Mouse (Mus musculus): ENCODE data around the gene Hist1h2br.
A peak's percentile ranks its signal among the peaks of the same experiment; 100 is the strongest.
"Not testable (repeated sequence)": the region's sequence is repeated elsewhere in the genome, so short reads cannot be mapped to it uniquely, and the experiment has no call there.

The Hist1h2br gene

DNA sequence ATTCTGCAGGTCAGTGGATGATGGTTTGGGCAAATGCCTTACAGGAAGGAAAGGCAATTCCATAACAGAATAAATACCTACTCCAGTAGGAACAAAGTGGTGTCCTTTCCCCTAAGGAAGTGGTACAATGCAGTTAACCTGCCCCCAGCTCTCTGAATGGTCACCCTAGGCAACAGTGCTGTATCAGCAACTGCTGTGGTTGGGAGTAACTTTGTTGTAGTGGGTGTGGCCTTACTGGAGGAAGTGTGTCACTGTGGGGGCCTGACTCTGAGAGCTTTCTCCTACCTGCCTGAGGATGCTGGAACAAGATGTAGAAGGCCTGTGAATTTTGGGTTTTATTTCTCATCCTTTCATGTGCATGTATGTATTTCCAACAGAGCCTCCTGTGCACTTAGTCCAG, 12.8 kb downstream of the Hist1h2br start:
- not testable (repeated sequence) for DNase-seq (ENCODE audit: low read depth, low spot score)

DNA sequence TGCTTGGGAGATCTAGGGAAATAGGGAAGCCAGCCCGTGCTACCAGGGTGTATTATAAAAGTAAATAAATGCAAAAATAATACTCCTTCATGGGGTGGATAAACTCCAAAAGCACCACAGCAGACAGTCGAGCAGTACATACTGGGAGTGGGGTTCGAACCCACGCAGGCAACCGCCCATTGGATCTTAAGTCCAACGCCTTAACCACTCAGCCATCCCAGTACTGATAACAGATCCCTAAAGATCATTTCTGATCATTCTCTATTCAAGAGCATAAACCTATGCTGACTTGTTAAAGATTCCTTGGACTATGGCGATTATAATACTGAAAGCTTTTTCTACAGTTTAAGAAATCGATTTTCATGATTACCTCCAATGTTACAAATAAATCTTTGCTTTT, 14.3 kb downstream of the Hist1h2br start:
- no peak for DNase-seq (ENCODE audit: low read depth, low spot score)

DNA sequence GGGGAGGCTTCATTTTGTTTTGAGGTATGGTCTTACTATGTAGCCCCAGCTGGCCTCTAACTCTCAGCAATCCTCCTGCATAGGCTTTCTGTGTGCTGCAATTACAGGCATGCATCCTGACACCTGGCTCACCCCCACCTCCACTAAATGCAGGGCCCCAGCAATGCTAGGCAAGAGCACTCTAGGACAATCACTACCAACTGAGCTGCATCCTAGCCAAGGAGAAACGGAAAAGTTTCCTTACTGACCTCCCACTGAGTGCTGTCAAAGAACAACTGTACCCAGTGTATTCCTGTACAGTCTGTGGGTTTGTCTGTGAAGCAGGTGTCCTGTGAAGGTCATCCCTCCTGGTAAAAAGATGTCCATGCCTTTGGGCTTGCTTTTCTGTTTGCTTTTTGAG, 17.2 kb downstream of the Hist1h2br start:
- not testable (repeated sequence) for DNase-seq (ENCODE audit: low read depth, low spot score)

DNA sequence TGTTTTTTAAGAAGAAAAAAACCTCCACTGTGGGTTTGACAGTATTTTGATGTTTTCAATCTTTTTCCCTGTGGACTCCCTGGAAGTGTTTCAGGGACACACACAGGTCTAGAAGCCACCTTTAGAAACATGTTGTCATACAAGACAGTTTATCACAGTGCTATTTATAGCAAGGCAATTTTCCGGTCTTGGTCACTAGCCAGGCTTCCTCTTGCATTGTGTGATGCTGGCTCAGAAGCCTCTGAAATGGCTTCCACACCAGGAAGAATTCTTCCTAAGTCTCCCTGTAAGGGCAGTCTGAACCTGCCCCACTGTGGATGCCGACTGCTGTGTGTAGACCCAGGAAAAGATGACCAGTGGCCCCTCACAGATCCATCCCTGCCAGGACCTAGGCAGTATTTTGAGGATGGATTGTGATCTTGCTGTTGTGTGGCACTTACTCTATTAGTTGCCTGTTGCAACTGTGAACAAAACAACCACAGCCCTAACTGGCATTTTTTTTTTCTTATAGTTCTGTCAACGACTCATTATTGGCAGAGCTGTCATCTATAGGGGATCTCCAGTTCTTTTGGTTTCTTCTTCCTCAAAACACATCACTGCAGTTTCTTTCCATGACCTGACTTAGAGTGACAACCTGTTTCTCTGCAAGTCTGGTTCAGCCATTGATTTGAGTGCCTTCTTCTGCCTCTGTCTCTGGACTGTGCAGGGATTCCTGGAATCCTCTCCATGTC, 18.8 kb downstream of the Hist1h2br start:
- no peak for DNase-seq (ENCODE audit: low read depth, low spot score)

DNA sequence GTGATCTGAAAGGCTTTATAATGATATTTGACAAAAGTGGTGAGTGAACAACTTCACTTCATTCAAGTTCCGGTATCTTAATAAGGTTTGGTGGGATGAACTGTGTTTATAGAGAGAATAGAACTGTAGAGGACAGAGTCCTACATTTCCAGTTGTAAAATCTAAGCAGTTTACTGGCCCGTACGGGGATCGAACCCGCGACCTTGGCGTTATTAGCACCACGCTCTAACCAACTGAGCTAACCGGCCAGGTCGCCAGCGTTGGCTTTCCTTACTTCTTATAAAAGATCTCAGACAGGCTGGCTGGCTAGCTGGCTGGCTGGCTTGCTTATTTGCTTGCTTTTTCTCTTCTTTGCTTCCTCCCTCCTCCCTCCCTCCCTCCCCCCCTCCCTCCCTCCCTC, 21.6 kb downstream of the Hist1h2br start:
- DNase-seq (ENCODE audit: low read depth, low spot score) = peak; percentile 2

DNA sequence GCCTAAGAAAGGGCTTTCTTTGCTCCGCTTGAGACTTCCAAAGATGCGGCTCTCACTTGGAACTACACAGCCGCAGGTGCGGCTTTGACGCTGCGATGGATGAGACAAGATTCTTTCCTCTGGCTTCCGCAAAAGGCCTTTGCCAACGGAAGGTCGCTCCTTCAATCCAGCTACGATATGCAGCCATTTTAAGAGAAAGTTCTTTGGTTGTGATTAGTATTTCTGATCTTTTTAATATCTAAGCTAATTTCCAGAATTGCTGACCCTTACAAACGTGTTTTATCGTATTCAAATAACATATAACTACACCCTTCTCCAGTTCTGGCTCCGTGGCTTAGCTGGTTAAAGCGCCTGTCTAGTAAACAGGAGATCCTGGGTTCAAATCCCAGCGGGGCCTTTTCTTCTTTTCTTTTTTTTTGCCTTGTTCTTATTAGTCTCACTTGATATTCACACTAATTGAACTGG, 22.2 kb downstream of the Hist1h2br start:
- DNase-seq (ENCODE audit: low read depth, low spot score) = peak; percentile 3

DNA sequence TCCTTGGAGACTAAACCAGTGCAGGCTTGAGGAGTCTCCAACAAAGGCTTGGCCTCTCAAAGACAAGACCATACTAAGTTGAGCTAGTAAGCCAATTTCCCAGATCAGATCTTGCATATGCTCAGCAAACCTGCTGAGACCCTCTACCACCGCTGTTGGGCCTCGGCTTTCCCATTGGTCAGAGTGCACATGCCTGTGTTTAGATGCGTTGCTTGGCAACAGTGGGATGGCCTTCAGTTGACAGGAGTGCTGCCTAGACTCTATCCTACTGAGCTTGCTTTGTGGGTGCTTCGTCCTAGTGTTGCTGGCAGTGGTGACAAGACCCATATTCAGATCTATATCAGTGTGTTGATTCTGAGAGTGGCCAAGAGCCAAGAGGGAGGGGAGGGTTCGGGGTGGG, 28.1 kb downstream of the Hist1h2br start:
- no peak for DNase-seq (ENCODE audit: low read depth, low spot score)

DNA sequence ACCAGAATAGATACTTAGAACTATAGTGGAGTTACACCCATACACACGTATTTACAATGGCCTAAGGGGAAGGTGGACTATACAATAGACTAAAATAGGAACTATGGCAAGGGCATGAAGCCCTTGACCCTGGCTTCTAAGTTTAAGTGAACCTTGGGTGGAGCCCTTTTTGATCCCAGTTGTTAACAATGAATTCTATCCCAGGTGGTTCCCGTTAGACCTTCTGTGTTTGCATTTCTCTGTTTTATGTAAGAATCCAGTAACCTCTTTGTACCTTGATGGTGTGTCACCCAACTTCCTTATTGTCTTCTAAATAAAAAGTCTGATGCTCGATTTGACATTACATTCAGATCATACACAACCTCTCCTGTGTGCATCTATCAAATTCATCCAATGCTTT, 32.0 kb downstream of the Hist1h2br start:
- DNase-seq (ENCODE audit: low read depth, low spot score) = not testable (repeated sequence)

DNA sequence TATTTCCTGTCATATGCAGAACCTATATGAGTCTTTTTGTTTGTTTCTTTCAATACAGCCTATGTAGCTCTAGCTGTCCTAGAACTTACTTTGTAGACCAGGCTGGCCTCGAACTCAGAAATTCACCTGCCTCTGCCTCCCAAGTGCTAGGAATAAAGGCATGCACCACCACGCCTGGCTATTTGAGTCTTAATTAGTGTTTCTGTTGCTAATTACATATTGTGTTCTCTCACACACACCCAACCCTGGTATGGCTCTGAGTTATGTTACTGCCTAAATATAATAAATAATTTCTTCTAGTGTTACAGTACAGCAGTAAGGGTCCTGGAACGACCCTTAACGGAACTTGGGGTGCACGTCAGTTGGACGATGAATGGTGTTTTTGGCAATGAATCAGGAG, 47.2 kb downstream of the Hist1h2br start:
- DNase-seq (ENCODE audit: low read depth, low spot score) = no peak

DNA sequence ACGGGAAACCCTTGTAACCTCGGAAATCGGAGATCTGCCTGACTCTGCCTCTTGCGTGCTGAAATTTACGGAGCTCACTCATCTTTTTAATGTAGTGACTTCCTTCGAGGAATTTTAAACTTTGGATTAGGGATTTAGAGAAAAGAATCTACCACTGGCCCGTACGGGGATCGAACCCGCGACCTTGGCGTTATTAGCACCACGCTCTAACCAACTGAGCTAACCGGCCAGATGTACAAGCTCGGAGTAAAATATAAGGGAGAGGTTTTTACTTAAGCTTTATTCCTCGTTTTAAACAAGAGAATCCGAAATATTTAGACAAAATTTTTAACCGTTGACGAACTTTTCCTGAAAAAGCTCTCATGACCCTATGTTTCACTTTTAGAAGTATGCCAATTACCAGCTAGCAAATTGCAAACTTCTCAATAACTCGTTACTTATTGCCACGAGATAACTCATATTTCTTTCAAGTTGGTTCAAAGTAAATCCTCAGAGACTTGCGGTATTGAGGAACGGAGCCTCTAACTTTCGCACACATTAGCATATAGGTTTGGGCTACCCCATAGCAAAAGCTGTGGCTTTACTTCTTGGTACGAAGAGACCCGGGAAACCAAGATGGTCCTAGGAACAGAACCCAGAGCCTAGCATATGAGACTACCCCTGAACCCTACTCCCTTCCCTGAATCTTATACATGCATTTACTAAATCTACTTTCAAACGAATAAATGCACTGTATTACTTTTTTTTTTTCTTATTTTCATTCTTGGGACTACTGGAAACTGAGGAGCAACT, 48.5 kb downstream of the Hist1h2br start:
- no peak for DNase-seq (ENCODE audit: low read depth, low spot score)

DNA sequence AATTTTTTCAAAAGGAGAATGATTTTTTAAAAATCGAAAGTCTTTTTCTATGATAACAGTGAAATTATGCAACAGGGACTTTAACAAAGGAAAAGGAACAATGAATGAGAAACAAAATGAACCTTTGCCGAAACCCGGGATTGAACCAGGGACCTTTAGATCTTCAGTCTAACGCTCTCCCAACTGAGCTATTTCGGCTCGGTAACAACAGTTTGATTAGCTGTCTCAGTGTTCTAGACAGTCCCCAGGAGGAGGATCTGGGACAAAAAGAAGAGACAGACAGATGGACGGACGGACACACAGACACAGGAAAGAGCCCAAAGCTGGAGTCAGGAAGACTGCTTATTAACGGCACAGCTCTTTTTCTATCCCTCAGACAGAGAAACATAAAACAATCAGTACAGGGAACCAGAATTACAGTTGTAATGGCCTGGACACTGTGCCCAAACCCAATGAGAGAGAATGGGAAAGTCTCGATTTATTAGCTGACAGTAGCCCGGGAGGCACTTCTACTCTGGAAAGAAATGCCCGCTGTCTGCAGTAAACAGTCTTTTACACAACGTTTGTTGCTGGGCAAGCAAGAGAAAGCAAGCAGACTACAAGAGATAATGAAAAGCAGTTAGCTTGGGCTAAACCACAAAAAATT, 49.3 kb downstream of the Hist1h2br start:
- DNase-seq (ENCODE audit: low read depth, low spot score) = no peak

DNA sequence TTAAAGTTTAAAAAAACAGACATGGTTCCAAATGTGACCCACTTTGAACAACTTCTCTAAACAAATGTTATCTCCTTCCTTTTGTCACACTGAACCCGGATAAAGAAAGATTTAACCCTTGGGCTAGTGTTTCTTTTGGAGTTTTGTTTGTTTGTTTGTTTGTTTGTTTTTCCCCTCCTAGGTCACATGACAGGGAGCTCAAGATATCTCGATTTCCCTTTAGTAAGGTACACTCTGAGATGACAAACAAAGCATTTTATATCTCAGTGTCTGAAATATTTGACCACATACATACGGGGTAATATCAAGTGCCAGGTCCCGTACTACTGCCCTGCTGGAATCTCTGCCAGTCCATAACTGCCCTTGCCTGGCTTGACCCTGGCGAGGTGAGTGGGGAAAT, 49.9 kb downstream of the Hist1h2br start:
- no peak for DNase-seq (ENCODE audit: low read depth, low spot score)

DNA sequence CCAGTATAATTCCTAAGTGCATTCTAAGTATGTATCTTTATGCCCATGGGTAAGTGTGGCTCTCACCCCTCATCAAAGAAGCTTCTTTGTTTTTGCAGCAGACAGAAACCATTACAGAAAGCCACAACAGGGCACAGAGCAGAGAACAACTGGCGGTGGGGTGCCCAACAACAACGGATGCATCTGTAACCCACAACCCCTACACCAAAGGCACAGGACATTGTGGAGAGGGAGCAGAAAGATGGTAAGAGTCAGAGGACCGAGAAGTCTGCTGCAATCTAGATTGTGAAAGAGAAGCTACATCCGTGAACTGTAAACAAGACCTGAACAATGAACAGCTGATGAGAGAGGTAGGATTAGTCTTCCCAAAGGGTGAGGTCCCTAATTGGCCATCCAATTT, 51.0 kb downstream of the Hist1h2br start:
- no peak for DNase-seq (ENCODE audit: low read depth, low spot score)
